14 mouse cellular contexts compared by ENCODE assay signal in the genomic region with DNA sequence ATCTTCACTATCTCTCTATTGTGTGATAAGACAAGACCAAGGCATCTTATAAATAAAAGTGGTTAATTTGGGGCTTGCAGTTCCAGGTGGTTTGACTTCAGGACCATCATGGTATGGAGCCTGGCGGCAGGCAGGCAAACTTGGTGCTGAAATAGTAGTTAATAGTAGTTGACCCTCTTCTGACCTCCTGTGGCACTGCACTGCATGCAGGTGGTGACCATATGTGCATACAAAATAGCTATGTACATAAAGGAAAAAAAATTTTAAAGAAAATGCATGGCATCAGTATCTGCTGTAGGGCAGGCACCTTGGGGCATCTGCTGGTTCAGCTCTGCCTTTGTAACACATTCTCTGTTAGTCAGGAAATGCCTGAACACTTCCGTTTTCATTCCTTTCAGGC.
"Had no signal": no experiment of that assay in that cellular context is flagged by ENCODE, and none has a peak within 500 bp of the region (broad histone marks: within the 10 kb centered on the region; RNA-seq: fewer than 3 reads in every experiment).

No protein-coding gene starts in this region.

- H3K27ac ChIP-seq: left cerebral cortex, adult 2 months; limb, embryonic 13.5 days; liver, embryonic 14.5 days; midbrain, embryonic 10.5 days; neural tube, embryonic 13.5 days had no signal

- H3K4me3 ChIP-seq: left cerebral cortex, adult 2 months; limb, embryonic 13.5 days; midbrain, embryonic 10.5 days; myocyte; neural tube, embryonic 13.5 days had no signal

- H3K4me1 ChIP-seq: midbrain, embryonic 10.5 days; neural tube, embryonic 13.5 days had no signal

- H3K4me2 ChIP-seq: limb, embryonic 13.5 days; neural tube, embryonic 13.5 days had no signal

- DNase-seq: kidney, postnatal 25 days; lung, adult 2 months; lung, postnatal 36 days; midbrain, embryonic 14.5 days; right cerebral cortex, adult 18-20 months; right cerebral cortex, postnatal 25 days; thymus, postnatal 36 days had no signal

- ATAC-seq: lung, postnatal 0 days had no signal

- H3K9me3 ChIP-seq: limb, embryonic 13.5 days; midbrain, embryonic 10.5 days; neural tube, embryonic 13.5 days had no signal

- H3K27me3 ChIP-seq: limb, embryonic 13.5 days; neural tube, embryonic 13.5 days had no signal

- H3K9ac ChIP-seq: limb, embryonic 13.5 days; liver, embryonic 14.5 days; neural tube, embryonic 13.5 days had no signal
